Mouse (Mus musculus) bone marrow, adult 2 months (tissue): ENCODE measurements at regions not wholly inside any gene's neighbourhood (a gene's known extent, or its start where the extent isn't known, plus 50 kb on each side); places are given as distances from the start of the nearest gene placed in this dataset.

Experiments
- H3K27ac ChIP-seq: fragments of 200-500 bp; 2 replicates; pipeline ENCODE4 v1.5.1; 2012; ENCODE audit warnings: low read depth, mild to moderate bottlenecking, control low read depth, inconsistent platforms, low read length; ENCODE audit not compliant: control insufficient read depth, poor library complexity, insufficient read depth
- H3K4me1 ChIP-seq: fragments of 200-500 bp; 2 replicates; pipeline ENCODE4 v1.6.1; 2011; ENCODE audit warnings: low read length; ENCODE audit not compliant: control insufficient read depth, insufficient read depth
- H3K4me3 ChIP-seq: fragments of 200-500 bp; replicated peaks from 2 replicates; pipeline ENCODE3; 2011; ENCODE audit warnings: mild to moderate bottlenecking, low read depth, low read length, control low read depth; ENCODE audit not compliant: control insufficient read depth
- CTCF ChIP-seq: fragments of 200-500 bp; IDR thresholded peaks from 2 replicates; pipeline ENCODE4 v1.5.1; 2011; ENCODE audit warnings: low read length, control low read depth; ENCODE audit not compliant: control insufficient read depth, insufficient read depth
- POLR2A ChIP-seq: fragments of 200-500 bp; IDR thresholded peaks from 2 replicates; pipeline ENCODE4 v1.6.1; 2011; ENCODE audit warnings: low read depth, mild to moderate bottlenecking, control low read depth, low read length, borderline replicate concordance; ENCODE audit not compliant: control insufficient read depth
- WGBS: fragments of 180-500 bp; shearing (Covaris S2); methylation state at CpG from one replicate; pipeline ENCODE4 v1.1.7; 2018; 5-methylcytosine and 5-hydroxymethylcytosine counted together

DNA sequence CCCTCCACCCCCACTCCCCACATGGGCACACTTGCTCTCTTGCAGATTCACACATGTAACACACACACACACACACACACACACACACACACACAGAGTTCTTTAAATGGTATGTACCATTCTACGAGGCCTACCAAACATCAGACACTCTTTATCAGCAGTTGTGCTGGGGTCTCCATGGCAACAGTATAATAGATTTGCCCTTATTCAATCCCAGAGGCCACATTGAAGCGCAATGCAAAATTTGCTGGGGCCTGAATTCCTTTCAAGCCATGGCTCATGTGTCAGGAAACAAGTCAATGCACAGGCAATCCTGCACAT is 502.7 kb upstream of the Smim15 start:
- Histone ChIP-seq H3K27ac (no peak overlapping the region), H3K4me3 (no peak overlapping the region), H3K4me1 (no peaks in the 10 kb centered on the region)
- 86% methylated on average over 2 of the region's 2 CpGs for WGBS
- TF ChIP-seq POLR2A: no peak
- no peak for TF ChIP-seq CTCF

DNA sequence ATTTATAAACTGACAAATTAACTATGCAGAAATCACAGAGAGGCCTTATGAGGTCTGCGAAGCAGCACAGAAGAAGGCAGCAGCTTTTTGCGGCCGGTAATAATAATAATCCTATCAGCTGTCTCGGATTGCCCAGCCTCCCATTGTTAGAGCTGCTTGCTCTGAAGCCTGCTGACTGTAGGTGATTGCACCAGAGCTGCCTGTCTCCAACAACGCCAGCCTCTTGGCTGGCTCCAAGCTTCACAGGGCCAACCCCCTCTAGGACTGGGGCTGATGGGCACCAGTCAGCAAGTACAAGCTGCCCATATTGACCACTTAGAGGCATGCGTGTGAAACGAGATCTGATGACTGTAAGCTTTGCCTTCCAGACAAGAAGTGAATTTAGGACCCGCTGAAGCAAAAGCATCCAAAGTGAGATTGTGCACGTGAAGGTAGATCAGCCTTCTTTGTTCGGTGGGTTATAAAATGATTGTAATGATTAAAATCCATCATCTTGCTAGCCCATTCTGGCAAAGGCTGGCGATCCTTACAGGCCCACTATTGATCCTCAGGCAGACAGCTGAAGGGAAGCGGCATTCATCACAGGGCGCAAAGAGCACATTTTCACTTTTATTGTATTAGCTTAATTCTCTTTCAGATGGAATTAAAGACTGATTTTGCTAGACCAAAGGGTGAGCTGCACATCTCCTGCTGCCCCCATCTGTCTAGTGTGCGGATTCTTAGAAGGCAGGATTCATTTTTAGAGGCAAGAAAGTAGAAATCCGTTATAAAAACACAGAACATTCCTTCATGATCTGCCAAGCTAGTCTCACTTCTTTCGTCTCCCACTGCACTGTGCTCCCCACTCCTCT is 503.2 kb upstream of the Smim15 start:
- Histone ChIP-seq H3K4me3 (no peak overlapping the region), H3K27ac (no peak overlapping the region), H3K4me1 (no peaks in the 10 kb centered on the region)
- no peak for TF ChIP-seq POLR2A
- no peak for TF ChIP-seq CTCF
- WGBS: 85% methylated on average over 16 of the region's 16 CpGs

DNA sequence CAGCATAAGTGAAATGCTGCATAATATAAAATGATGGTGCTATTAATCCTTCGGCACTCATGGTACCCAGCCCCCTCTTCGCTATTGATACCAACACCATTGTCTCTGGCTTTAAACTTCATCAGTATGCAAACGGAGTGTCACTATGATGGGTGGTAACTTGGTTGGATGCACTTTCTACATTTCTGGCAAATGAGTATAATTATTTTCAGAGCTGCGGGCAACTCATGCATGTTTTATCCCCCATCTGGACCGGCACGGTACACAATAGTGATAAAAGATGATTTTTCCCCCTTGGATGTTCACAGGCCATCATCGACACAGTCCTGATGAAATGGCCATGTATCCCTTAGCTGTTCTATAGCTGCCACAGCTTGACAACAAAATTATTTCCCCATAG is 503.9 kb upstream of the Smim15 start:
- 92% methylated on average over 7 of the region's 7 CpGs for WGBS
- H3K4me3 ChIP-seq: no peak overlapping the region
- H3K4me1 ChIP-seq: no peaks in the 10 kb centered on the region
- TF ChIP-seq CTCF (no peak), POLR2A (no peak)
- H3K27ac ChIP-seq: no peak overlapping the region

- no peak overlapping the region for H3K27ac ChIP-seq
- TF ChIP-seq CTCF (no peak), POLR2A (no peak)
- 92% methylated on average over 4 of the region's 4 CpGs for WGBS
- no peaks in the 10 kb centered on the region for H3K4me1 ChIP-seq
- no peak overlapping the region for H3K4me3 ChIP-seq
These were observed 504.4 kb upstream of the Smim15 start for GRCm38 (mm10) chr13:107539867-107540266.

DNA sequence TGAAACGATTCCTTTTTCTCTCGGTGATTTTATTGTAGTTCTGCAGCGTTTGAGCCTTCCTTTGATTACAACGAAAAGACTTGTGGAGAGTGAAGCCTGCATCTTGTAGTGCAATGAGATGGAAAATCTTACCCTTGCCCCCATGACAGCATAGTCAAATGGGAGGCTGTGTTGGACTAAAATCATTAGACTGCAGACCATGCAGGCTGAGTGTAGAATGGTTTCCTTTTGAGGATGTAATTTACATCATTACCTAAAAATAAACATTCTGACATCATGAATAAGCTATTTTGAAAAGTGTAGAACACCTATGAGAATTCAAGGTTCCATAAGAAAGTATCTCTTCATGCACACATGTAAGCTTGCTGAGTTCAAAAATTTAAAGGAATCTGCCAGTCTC is 504.9 kb upstream of the Smim15 start:
- Histone ChIP-seq H3K27ac (no peak overlapping the region), H3K4me1 (no peaks in the 10 kb centered on the region), H3K4me3 (no peak overlapping the region)
- TF ChIP-seq POLR2A (no peak), CTCF (no peak)
- WGBS: 79% methylated on average over 4 of the region's 4 CpGs

- no peak for TF ChIP-seq CTCF
- TF ChIP-seq POLR2A: no peak
- Histone ChIP-seq H3K27ac (no peak overlapping the region), H3K4me3 (no peak overlapping the region), H3K4me1 (no peaks in the 10 kb centered on the region)
- 48% methylated on average over 5 of the region's 5 CpGs for WGBS
These were observed 509.0 kb upstream of the Smim15 start for GRCm38 (mm10) chr13:107535213-107535612.

DNA sequence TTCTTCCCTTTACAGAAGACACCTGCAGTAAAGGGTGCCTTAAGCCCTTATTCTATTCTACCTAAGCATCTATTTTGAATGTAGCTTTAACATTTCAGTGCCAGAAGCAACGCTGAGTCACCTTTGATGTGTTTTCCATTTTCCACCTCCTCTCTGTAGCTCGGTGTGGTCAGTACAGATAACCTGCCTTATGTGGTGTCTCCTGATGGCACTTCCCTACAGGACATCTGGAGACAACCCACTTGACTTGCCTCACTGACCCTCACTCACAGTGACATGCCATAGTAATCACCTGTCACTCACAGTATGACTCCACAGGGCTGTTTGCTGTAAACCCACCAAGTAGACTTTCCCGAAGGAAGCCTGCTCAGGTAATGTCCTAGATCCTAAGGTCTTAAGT is 510.9 kb upstream of the Smim15 start:
- TF ChIP-seq POLR2A (no peak), CTCF (no peak)
- 76% methylated on average over 3 of the region's 3 CpGs for WGBS
- H3K27ac ChIP-seq: no peak overlapping the region
- H3K4me1 ChIP-seq: no peaks in the 10 kb centered on the region
- H3K4me3 ChIP-seq: no peak overlapping the region

- TF ChIP-seq POLR2A: no peak
- no peak for TF ChIP-seq CTCF
- WGBS: 71% methylated on average over 10 of the region's 10 CpGs
These were observed 509.6 kb upstream of the Kif2a start for GRCm38 (mm10) chr13:107531528-107531927.

DNA sequence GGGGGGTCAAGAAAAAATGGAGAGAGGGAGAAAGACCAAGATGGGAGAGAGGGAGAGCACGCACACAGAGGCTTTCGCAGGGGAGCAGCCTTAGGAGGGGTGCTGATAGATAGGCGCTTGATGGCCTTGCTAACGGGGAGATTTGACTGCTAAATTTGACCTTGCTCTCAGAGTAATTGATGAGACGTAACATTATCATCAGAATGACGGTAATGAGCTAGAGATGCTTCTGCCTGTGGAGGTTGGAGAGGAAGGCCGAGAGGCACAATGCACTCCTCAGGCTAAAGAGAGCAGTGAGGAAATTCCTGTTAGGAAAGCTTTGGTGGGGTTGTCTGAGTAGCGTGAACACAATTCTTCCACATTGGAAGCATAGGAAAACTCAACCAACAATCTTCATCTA is 509.1 kb upstream of the Kif2a start:
- TF ChIP-seq CTCF (no peak), POLR2A (no peak)
- H3K27ac ChIP-seq: no peak overlapping the region
- H3K4me1 ChIP-seq: no peaks in the 10 kb centered on the region
- H3K4me3 ChIP-seq: no peak overlapping the region
- 83% methylated on average over 8 of the region's 8 CpGs for WGBS

More at GRCm38 (mm10) chr13:107531528-107531927, 509.6 kb upstream of the Kif2a start:
- no peaks in the 10 kb centered on the region for H3K4me1 ChIP-seq
- H3K4me3 ChIP-seq: no peak overlapping the region
- no peak overlapping the region for H3K27ac ChIP-seq
